Mouse (Mus musculus): ENCODE measurements at regions not wholly inside any gene's neighbourhood (a gene's known extent, or its start where the extent isn't known, plus 50 kb on each side); places are given as distances from the start of the nearest gene placed in this dataset.
A peak's percentile ranks its signal among the peaks of the same experiment; 100 is the strongest.

- DNase-seq (ENCODE audit: low read depth, low spot score) = peak; percentile 74
Measured at GRCm38 (mm10) chr10:67439042-67439635, 96.1 kb upstream of the Egr2 start.

GRCm38 (mm10) chr10:67439844-67440243, 95.4 kb upstream of the Egr2 start:
- no peak for DNase-seq (ENCODE audit: low read depth, low spot score)

- no peak for DNase-seq (ENCODE audit: low read depth, low spot score)
Measured at GRCm38 (mm10) chr10:67441243-67441642, 94.0 kb upstream of the Egr2 start.

- no peak for DNase-seq (ENCODE audit: low read depth, low spot score)
Measured at GRCm38 (mm10) chr10:67448875-67449274, 86.4 kb upstream of the Egr2 start.

GRCm38 (mm10) chr10:67454149-67454548, 81.1 kb upstream of the Egr2 start:
- DNase-seq (ENCODE audit: low read depth, low spot score) = no peak

GRCm38 (mm10) chr10:67458447-67459272, 76.6 kb upstream of the Egr2 start:
- DNase-seq (ENCODE audit: low read depth, low spot score) = no peak

GRCm38 (mm10) chr10:67461321-67461720, 74.0 kb upstream of the Egr2 start:
- DNase-seq (ENCODE audit: low read depth, low spot score) = peak; percentile 87

- DNase-seq (ENCODE audit: low read depth, low spot score) = no peak
Measured at GRCm38 (mm10) chr10:67461862-67462261, 73.4 kb upstream of the Egr2 start.

- DNase-seq (ENCODE audit: low read depth, low spot score) = no peak
Measured at GRCm38 (mm10) chr10:67468724-67469123, 66.6 kb upstream of the Egr2 start.

- no peak for DNase-seq (ENCODE audit: low read depth, low spot score)
Measured at GRCm38 (mm10) chr10:67473016-67473415, 62.3 kb upstream of the Egr2 start.

GRCm38 (mm10) chr10:67474336-67474735, 60.9 kb upstream of the Egr2 start:
- peak; percentile 51 for DNase-seq (ENCODE audit: low read depth, low spot score)

GRCm38 (mm10) chr10:67482268-67482667, 53.0 kb upstream of the Egr2 start:
- DNase-seq (ENCODE audit: low read depth, low spot score) = no peak

GRCm38 (mm10) chr10:67483371-67483770, 51.9 kb upstream of the Egr2 start:
- DNase-seq (ENCODE audit: low read depth, low spot score) = peak; percentile 71

GRCm38 (mm10) chr10:67484091-67484745, 51.1 kb upstream of the Egr2 start:
- DNase-seq (ENCODE audit: low read depth, low spot score) = no peak

Data from 3T3-L1 (cell line).